Mouse (Mus musculus): Measurements from ENCODE around the gene 1700012B09Rik.

DNA sequence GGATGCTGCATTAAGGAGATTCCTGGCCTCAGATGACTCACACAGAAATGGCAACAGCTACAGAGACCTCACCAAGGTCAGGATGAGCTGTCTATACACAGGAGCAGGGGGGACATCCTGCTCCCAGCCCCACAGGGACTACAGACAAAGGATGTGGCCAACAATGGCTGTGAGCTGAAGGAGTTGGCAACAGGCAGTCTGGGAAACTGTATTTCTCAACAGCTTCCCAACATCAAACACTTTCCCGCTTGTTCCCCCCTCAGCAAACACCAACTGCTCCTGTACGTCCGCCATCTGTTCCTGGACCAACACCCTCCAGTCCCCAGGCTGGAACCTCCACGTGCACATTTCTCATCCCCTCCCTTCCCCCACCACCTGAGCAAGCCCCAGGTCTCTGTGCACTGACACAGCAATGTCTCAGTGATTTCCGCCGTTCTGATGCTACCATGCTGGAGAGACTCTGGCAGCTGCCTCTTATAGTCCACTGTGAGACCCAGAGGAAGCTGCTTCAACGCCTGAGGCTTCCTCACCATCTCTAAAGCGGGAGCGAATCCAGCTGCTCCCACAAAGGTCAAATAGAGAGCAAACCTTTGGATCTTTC lies 39.8 kb downstream of the 1700012B09Rik start:
- TF ChIP-seq CTCF (IDR thresholded peaks at IDR 0.05; ENCODE audit: control insufficient read depth, insufficient read depth, low read length) (no peak), POLR2A (IDR thresholded peaks at IDR 0.05; ENCODE audit: borderline replicate concordance, control insufficient read depth, low read depth, low read length) (no peak)
